Mouse (Mus musculus) spleen, adult 2 months (tissue): ENCODE measurements around the gene Anks1.

Source experiments
- CTCF ChIP-seq: fragments of 200-500 bp; IDR thresholded peaks from 2 replicates; pipeline ENCODE4 v1.5.1; 2011; ENCODE audit warnings: mild to moderate bottlenecking, inconsistent platforms; ENCODE audit not compliant: insufficient read depth, insufficient read length, insufficient replicate concordance; ENCODE audit errors: extremely low read depth
- POLR2A ChIP-seq: fragments of 200-500 bp; IDR thresholded peaks from 2 replicates; pipeline ENCODE4 v1.6.1; 2011; ENCODE audit warnings: low read depth, low read length, inconsistent platforms

DNA sequence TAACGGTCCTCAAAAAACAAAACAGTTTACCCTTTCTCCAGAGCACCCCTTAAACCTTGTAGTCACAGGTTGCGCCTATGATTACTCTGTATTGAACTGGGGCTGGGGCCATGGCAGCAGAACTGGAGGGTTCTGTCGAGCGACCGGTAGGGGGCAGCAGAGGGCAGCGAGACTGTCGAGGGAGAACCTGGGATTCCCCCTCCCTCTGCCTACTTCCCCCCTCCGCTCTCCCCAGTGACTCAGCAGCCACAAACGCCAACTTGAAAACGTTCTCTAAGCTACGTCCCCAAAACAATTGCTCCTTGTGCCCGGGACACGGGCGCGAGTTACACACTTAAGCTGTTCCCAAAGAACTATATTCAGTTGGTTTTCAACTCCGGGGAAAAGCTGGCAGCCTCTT, 175.9 kb downstream of the Anks1 start:
- peak; percentile 99 for TF ChIP-seq CTCF
- TF ChIP-seq POLR2A, result no peak
